Mouse (Mus musculus) bone marrow, adult 2 months (tissue): ENCODE measurements around the gene Hnrnpa3. TPM values are rescaled to one million over a fixed set of nuclear protein-coding genes. Genes with fewer than 3 reads are reported as not detected.
"Not testable (repeated sequence)": the region's sequence is repeated elsewhere in the genome, so short reads cannot be mapped to it uniquely, and the experiment has no call there.

Source experiments
- H3K27ac ChIP-seq: fragments of 200-500 bp; 2 replicates; pipeline ENCODE4 v1.5.1; 2012; ENCODE audit warnings: low read depth, mild to moderate bottlenecking, control low read depth, inconsistent platforms, low read length; ENCODE audit not compliant: control insufficient read depth, poor library complexity, insufficient read depth
- H3K4me1 ChIP-seq: fragments of 200-500 bp; 2 replicates; pipeline ENCODE4 v1.6.1; 2011; ENCODE audit warnings: low read length; ENCODE audit not compliant: control insufficient read depth, insufficient read depth
- H3K4me3 ChIP-seq: fragments of 200-500 bp; replicated peaks from 2 replicates; pipeline ENCODE3; 2011; ENCODE audit warnings: mild to moderate bottlenecking, low read depth, low read length, control low read depth; ENCODE audit not compliant: control insufficient read depth
- CTCF ChIP-seq: fragments of 200-500 bp; IDR thresholded peaks from 2 replicates; pipeline ENCODE4 v1.5.1; 2011; ENCODE audit warnings: low read length, control low read depth; ENCODE audit not compliant: control insufficient read depth, insufficient read depth
- POLR2A ChIP-seq: fragments of 200-500 bp; IDR thresholded peaks from 2 replicates; pipeline ENCODE4 v1.6.1; 2011; ENCODE audit warnings: low read depth, mild to moderate bottlenecking, control low read depth, low read length, borderline replicate concordance; ENCODE audit not compliant: control insufficient read depth
- WGBS: fragments of 180-500 bp; shearing (Covaris S2); methylation state at CpG from one replicate; pipeline ENCODE4 v1.1.7; 2018; 5-methylcytosine and 5-hydroxymethylcytosine counted together
- polyA plus RNA-seq: library from polyadenylated mRNA; stranded (reverse); fragments of >200 nt; gene quantifications from 2 replicates; pipeline ENCODE4 v1.2.4, GENCODE M21; 2011; ENCODE audit warnings: low replicate concordance; ENCODE audit not compliant: missing spikeins, insufficient read depth, insufficient read length

Gene Hnrnpa3
- polyA plus RNA-seq, 1 experiment: 408 TPM

GRCm38 (mm10) chr2:75633381-75633780, 25.7 kb upstream of the Hnrnpa3 start:
- Histone ChIP-seq H3K4me3 (no peak overlapping the region), H3K27ac (no peak overlapping the region), H3K4me1 (no peaks in the 10 kb centered on the region; the same call in 1 of the 2 replicates)
- 53% methylated on average over 6 of the region's 6 CpGs for WGBS
- TF ChIP-seq CTCF (no peak), POLR2A (no peak)

GRCm38 (mm10) chr2:75633784-75634183, 25.3 kb upstream of the Hnrnpa3 start:
- no peak overlapping the region for H3K4me3 ChIP-seq
- WGBS: 60% methylated on average over 5 of the region's 5 CpGs
- TF ChIP-seq CTCF: no peak
- no peak for TF ChIP-seq POLR2A
- no peak overlapping the region for H3K27ac ChIP-seq
- no peaks in the 10 kb centered on the region; the same call in 1 of the 2 replicates for H3K4me1 ChIP-seq

DNA sequence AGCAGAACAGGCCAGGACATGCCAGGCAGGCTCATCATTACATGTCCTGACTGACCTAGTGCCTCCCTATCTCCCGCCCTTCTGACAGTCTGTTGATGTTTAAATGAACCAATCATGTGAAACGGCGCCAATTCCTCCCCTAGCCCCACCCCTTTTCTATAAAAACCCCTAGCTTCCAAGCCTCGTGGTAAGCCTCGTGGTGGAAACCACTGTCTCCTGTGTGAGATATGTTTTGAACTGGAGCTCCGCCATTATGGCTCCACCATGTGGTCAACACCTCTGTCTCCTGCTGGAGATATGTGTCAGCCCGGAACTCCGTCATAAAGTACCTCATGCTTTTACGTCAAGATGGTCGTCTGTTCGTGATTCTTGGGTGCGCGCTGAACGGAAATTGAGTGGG, 24.6 kb upstream of the Hnrnpa3 start:
- H3K27ac ChIP-seq, H3K4me1 ChIP-seq, H3K4me3 ChIP-seq: not testable (repeated sequence)
- WGBS: 74% methylated on average over 14 of the region's 14 CpGs

- H3K4me3 ChIP-seq: no peak overlapping the region
- no peak overlapping the region for H3K27ac ChIP-seq
- no peak for TF ChIP-seq POLR2A
- TF ChIP-seq CTCF: peak; percentile 59
- H3K4me1 ChIP-seq: no peaks in the 10 kb centered on the region; the same call in 1 of the 2 replicates
- WGBS: 44% methylated on average over 6 of the region's 6 CpGs
These were observed 22.6 kb upstream of the Hnrnpa3 start for GRCm38 (mm10) chr2:75636261-75637054.

GRCm38 (mm10) chr2:75637055-75637304, 22.1 kb upstream of the Hnrnpa3 start:
- H3K4me1 ChIP-seq, H3K27ac ChIP-seq, H3K4me3 ChIP-seq: not testable (repeated sequence)
- WGBS: 88% methylated on average over 2 of the region's 2 CpGs

GRCm38 (mm10) chr2:75637361-75637760, 21.7 kb upstream of the Hnrnpa3 start:
- H3K27ac ChIP-seq: no peak overlapping the region
- H3K4me3 ChIP-seq: no peak overlapping the region
- H3K4me1 ChIP-seq: no peaks in the 10 kb centered on the region; the same call in 1 of the 2 replicates
- TF ChIP-seq CTCF (no peak), POLR2A (no peak)

- H3K27ac ChIP-seq: peak overlapping the region; percentile 69
- not testable (repeated sequence) for H3K4me3 ChIP-seq, H3K4me1 ChIP-seq
- WGBS: 74% methylated on average over 6 of the region's 6 CpGs
These were observed 21.2 kb upstream of the Hnrnpa3 start for GRCm38 (mm10) chr2:75637822-75638221.

DNA sequence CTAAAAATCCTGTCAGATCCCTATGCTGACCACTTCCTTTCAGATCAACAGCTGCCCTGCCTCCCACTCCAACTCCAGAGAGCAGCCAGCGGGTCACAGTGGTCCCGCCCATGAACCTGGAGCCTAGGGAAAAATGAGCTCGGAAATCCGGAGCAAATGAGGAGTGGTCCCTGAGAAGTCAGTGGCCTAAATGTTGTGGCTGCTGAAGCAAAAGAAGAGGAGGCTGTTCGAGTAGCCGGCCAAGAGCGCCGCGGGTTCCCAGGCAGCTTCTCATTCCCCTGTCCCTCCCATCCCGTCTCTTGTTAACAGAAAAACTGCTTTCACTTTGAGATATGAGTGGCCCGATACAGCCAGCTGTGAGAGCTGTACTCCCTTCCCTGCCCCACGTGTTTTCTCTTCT, 19.5 kb upstream of the Hnrnpa3 start:
- 0 out of 2 replicates have a peak overlapping the region, but pooled peaks have one; percentile 39 for H3K27ac ChIP-seq
- WGBS: 7% methylated on average over 11 of the region's 12 CpGs
- H3K4me1 ChIP-seq, H3K4me3 ChIP-seq: not testable (repeated sequence)

DNA sequence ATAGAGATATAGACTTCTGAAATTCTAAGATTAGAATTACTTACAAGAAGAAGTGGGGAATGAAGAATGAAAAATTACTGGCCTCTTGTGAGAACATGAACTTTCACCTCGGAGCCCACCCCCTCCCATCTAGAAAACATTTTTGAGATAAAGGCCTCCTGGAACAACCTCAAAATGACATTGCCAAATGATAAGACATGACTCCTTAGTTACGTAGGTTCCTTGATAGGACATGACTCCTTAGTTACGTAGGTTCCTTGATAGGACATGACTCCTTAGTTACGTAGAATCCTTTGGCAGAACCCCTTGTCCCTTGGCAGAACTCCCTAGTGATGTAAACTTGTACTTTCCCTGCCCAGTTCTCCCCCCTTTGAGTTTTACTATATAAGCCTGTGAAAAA, 16.7 kb upstream of the Hnrnpa3 start:
- H3K4me3 ChIP-seq, H3K27ac ChIP-seq, H3K4me1 ChIP-seq: not testable (repeated sequence)
- WGBS: 58% methylated on average over 4 of the region's 4 CpGs
